ENCODE assay signal across 12 mouse cellular contexts in genomic region chr12:28906809-28907297, GRCm38 (mm10).
A peak's percentile ranks its signal among the peaks of the same experiment; 100 is the strongest.
DNase-seq lines count a peak whose midpoint lies in the region; ATAC-seq and TF ChIP-seq lines count a peak whose summit lies in the region.
"Had no signal": no experiment of that assay in that cellular context is flagged by ENCODE, and none has a peak within 500 bp of the region (broad histone marks: within the 10 kb centered on the region; RNA-seq: fewer than 3 reads in every experiment).

No protein-coding gene starts in this region.

- no peaks in the 10 kb centered on the region for H3K27me3 ChIP-seq in heart, embryonic 16.5 days (ENCODE audit: control insufficient read depth, insufficient read depth, low read length)
- no peaks in the 10 kb centered on the region for H3K27me3 ChIP-seq in embryonic facial prominence, embryonic 15.5 days
- no peaks in the 10 kb centered on the region for H3K27me3 ChIP-seq in intestine, postnatal 0 days (replicated peaks; ENCODE audit: control insufficient read depth, insufficient read depth, low read length)
- H3K27me3 ChIP-seq: liver, embryonic 13.5 days had no signal

- DNase-seq in heart, adult 18-20 months: no peak
- no peak for DNase-seq in ovary, adult 18-20 months (ENCODE audit: low spot score)
- no peak for DNase-seq in gastrocnemius, postnatal 10 days
- DNase-seq in adrenal gland, adult (ENCODE audit: inconsistent age in 2 of 2, low spot score in 1 of 2): no peak
- DNase-seq: cerebellum, adult 9-11 months; kidney, adult 2 months; liver, embryonic 13.5 days had no signal

- 24% methylated on average over 7 of the region's 7 CpGs for WGBS in heart, embryonic 16.5 days
- 12% methylated on average over 7 of the region's 7 CpGs for WGBS in embryonic facial prominence, embryonic 15.5 days
- WGBS in intestine, postnatal 0 days: 9% methylated on average over 7 of the region's 7 CpGs
- WGBS in olfactory bulb, adult 2 months: 10% methylated on average over 7 of the region's 7 CpGs

- no peak overlapping the region for H3K4me3 ChIP-seq in heart, embryonic 16.5 days (ENCODE audit: low read length)
- no peak overlapping the region for H3K4me3 ChIP-seq in embryonic facial prominence, embryonic 15.5 days (replicated peaks)
- H3K4me3 ChIP-seq in intestine, postnatal 0 days (ENCODE audit: low read depth, low read length): no peak overlapping the region
- no peak overlapping the region for H3K4me3 ChIP-seq in olfactory bulb, adult 2 months (ENCODE audit: insufficient read depth, low read depth, low read length)
- H3K4me3 ChIP-seq: liver, embryonic 13.5 days; myocyte had no signal

- H3K9me3 ChIP-seq in heart, embryonic 16.5 days (replicated peaks; ENCODE audit: control insufficient read depth, low read length): no peaks in the 10 kb centered on the region
- H3K9me3 ChIP-seq in embryonic facial prominence, embryonic 15.5 days (replicated peaks): no peaks in the 10 kb centered on the region
- H3K9me3 ChIP-seq in intestine, postnatal 0 days (ENCODE audit: control insufficient read depth): no peaks in the 10 kb centered on the region
- H3K9me3 ChIP-seq: liver, embryonic 13.5 days had no signal

- H3K9ac ChIP-seq in heart, embryonic 16.5 days (ENCODE audit: low read length): no peak overlapping the region
- H3K9ac ChIP-seq in embryonic facial prominence, embryonic 15.5 days: no peak overlapping the region
- no peak overlapping the region for H3K9ac ChIP-seq in intestine, postnatal 0 days (ENCODE audit: low read depth, low read length)
- H3K9ac ChIP-seq: liver, embryonic 13.5 days had no signal

- H3K4me2 ChIP-seq in heart, embryonic 16.5 days (ENCODE audit: low read depth, low read length): peak overlapping the region; percentile 13; the same call in 1 of the 2 replicates
- H3K4me2 ChIP-seq in embryonic facial prominence, embryonic 15.5 days (replicated peaks): 0 out of 2 replicates have a peak overlapping the region, but pooled peaks have one; percentile 6
- H3K4me2 ChIP-seq in intestine, postnatal 0 days (replicated peaks; ENCODE audit: low read depth): peak overlapping the region; percentile 18; the same call in 1 of the 2 replicates
- H3K4me2 ChIP-seq: liver, embryonic 13.5 days had no signal

- H3K27ac ChIP-seq in heart, embryonic 16.5 days (ENCODE audit: low read length): no peak overlapping the region
- H3K27ac ChIP-seq in embryonic facial prominence, embryonic 15.5 days (replicated peaks): no peak overlapping the region
- H3K27ac ChIP-seq in intestine, postnatal 0 days (ENCODE audit: low read depth, low read length): no peak overlapping the region
- peak overlapping the region; percentile 53 for H3K27ac ChIP-seq in olfactory bulb, adult 2 months (ENCODE audit: insufficient read depth, low read depth, low read length)
- H3K27ac ChIP-seq: liver, embryonic 13.5 days had no signal

- TF ChIP-seq CTCF in intestine, postnatal 0 days (IDR thresholded peaks at IDR 0.05; ENCODE audit: low read depth): no peak
- no peak for TF ChIP-seq CTCF in olfactory bulb, adult 2 months (IDR thresholded peaks at IDR 0.05; ENCODE audit: insufficient read depth, low read depth, low read length)

- H3K36me3 ChIP-seq in heart, embryonic 16.5 days (ENCODE audit: control insufficient read depth, insufficient read depth): no peaks in the 10 kb centered on the region
- no peaks in the 10 kb centered on the region for H3K36me3 ChIP-seq in embryonic facial prominence, embryonic 15.5 days
- H3K36me3 ChIP-seq in intestine, postnatal 0 days (ENCODE audit: control insufficient read depth, insufficient read depth): no peaks in the 10 kb centered on the region
- H3K36me3 ChIP-seq: liver, embryonic 13.5 days had no signal

- H3K4me1 ChIP-seq in heart, embryonic 16.5 days (ENCODE audit: control insufficient read depth, insufficient read depth, low read length): no peaks in the 10 kb centered on the region
- peaks cover 15% of the 10 kb centered on the region for H3K4me1 ChIP-seq in embryonic facial prominence, embryonic 15.5 days
- no peaks in the 10 kb centered on the region for H3K4me1 ChIP-seq in intestine, postnatal 0 days (replicated peaks; ENCODE audit: control insufficient read depth, insufficient read depth, low read length)
- H3K4me1 ChIP-seq in olfactory bulb, adult 2 months (ENCODE audit: control insufficient read depth, insufficient read depth, low read length): peaks cover 11% of the 10 kb centered on the region

- ATAC-seq in heart, embryonic 16.5 days (replicated peaks; ENCODE audit: extremely low read depth, insufficient read depth, low FRiP score): no peak
- ATAC-seq in embryonic facial prominence, embryonic 15.5 days (ENCODE audit: insufficient number of reproducible peaks, low FRiP score, low TSS enrichment, low read depth): no peak
- ATAC-seq in intestine, postnatal 0 days: no peak

- no peak for TF ChIP-seq POLR2A in olfactory bulb, adult 2 months (IDR thresholded peaks at IDR 0.05; ENCODE audit: insufficient read depth, low read depth, low read length)
